Mouse (Mus musculus) heart, embryonic 15.5 days (tissue): ENCODE results near the gene Sigirr. TPM values are rescaled to one million over a fixed set of nuclear protein-coding genes. Genes with fewer than 3 reads are reported as not detected.

Experiments
- ATAC-seq: fragments of 200-750 bp; cut with Nextera tagmentation; replicated peaks from 2 replicates; pipeline ENCODE4 v1.8.0; 2017; ENCODE audit warnings: low read depth, moderate TSS enrichment; ENCODE audit not compliant: insufficient number of reproducible peaks, insufficient read depth, low FRiP score
- H3K27ac ChIP-seq: fragments of 300-500 bp; sonication (generic); 2 replicates; pipeline ENCODE4 v1.5.1; 2015; ENCODE audit warnings: mild to moderate bottlenecking, inconsistent platforms
- H3K27me3 ChIP-seq: fragments of 300-500 bp; sonication (generic); 2 replicates; pipeline ENCODE4 v1.6.1; 2015; ENCODE audit warnings: inconsistent platforms
- H3K36me3 ChIP-seq: fragments of 300-500 bp; sonication (generic); 2 replicates; pipeline ENCODE4 v1.6.1; 2015; ENCODE audit warnings: mild to moderate bottlenecking, inconsistent platforms
- H3K4me1 ChIP-seq: fragments of 300-500 bp; sonication (generic); replicated peaks from 2 replicates; pipeline ENCODE4 v1.6.1; 2015; ENCODE audit warnings: inconsistent platforms
- H3K4me2 ChIP-seq: fragments of 300-500 bp; sonication (generic); 2 replicates; pipeline ENCODE4 v1.6.1; 2015; ENCODE audit warnings: inconsistent platforms, mild to moderate bottlenecking, moderate library complexity
- H3K4me3 ChIP-seq: fragments of 300-500 bp; sonication (generic); 2 replicates; pipeline ENCODE4 v1.5.1; 2015; ENCODE audit warnings: mild to moderate bottlenecking, inconsistent platforms
- H3K9ac ChIP-seq: fragments of 300-500 bp; sonication (generic); 2 replicates; pipeline ENCODE4 v1.6.1; 2015; ENCODE audit warnings: mild to moderate bottlenecking, inconsistent platforms
- H3K9me3 ChIP-seq: fragments of 300-500 bp; sonication (generic); replicated peaks from 2 replicates; pipeline ENCODE4 v1.6.1; 2016; ENCODE audit warnings: inconsistent platforms
- WGBS: fragments of 180-500 bp; shearing (Covaris S2); methylation state at CpG from one replicate; pipeline ENCODE4 v1.1.7; 2015; ENCODE audit warnings: mixed read lengths; 5-methylcytosine and 5-hydroxymethylcytosine counted together
- polyA plus RNA-seq: library from polyadenylated mRNA; unstranded; fragments of >200 nt; fragmentation: Nextera tagmentation; extraction: Ambion mirVana; gene quantifications from 2 replicates; pipeline ENCODE4 v1.2.1, GENCODE M21; 2015

The Sigirr gene
- polyA plus RNA-seq, 1 experiment from 2014 or later, result 3.6 TPM

DNA sequence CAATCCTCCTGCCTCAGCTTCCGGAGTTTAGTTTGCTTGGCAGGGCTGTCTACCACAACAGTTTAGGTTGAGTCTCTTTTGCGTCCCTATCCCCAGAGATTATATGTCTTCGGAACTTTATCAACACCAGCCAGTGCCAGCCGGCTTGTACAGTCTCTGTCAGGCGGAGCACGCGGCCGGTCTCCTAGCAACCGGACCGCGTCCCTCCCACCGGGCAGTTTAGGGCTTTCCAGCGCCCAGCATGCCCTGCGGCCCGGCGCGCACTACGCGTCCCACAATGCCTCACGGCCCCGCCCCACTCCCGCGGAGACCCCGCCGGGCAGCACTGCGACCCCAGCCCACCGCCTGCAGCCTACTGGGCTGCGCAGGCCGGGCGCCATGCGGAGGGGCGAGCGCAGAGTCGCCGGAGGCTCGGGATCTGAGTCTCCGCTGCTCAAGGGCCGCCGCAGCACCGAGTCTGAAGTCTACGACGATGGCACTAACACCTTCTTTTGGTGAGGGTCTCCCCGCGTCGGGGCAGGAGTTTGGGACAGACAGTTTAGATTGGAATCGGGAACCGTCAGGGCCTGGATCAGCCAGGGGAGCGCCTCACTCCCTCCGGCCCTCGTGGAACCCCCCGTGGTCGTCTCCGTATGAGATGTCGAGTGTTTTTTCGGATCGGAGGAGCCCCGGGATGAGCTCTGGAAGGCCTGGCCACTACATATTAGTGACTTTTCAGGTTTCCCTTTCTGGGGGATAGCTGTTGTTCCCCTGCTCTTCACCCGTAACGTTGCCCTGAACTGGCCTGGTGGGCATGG is 30.9 kb upstream of the Sigirr start:
- Histone ChIP-seq H3K27ac (peak overlapping the region; percentile 53), H3K9me3 (no peaks in the 10 kb centered on the region), H3K4me2 (peak overlapping the region; percentile 83), H3K27me3 (no peaks in the 10 kb centered on the region), H3K4me1 (peaks cover 16% of the 10 kb centered on the region), H3K36me3 (peaks cover 11% of the 10 kb centered on the region), H3K9ac (peak overlapping the region; percentile 91), H3K4me3 (peak overlapping the region; percentile 82)
- WGBS, result under 1% methylated on average over 59 of the region's 59 CpGs
- ATAC-seq, result peak; percentile 99

DNA sequence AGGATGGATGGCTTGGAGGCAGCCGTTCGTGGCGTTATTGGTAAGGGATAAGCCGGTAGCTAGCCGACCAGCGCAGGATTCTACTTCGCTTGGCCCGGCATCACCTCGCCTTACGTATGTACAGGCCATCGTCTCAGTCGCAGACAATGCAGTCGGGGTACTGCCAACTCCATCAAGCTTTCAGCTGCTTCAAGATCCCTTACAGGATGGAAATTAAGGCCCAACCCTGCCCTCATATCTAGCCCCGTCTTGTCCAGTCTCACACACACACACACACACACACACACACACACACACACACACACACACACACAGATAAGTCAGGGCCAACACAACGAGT is 23.1 kb upstream of the Sigirr start:
- H3K9me3 ChIP-seq, result no peaks in the 10 kb centered on the region
- H3K27ac ChIP-seq, result peak overlapping the region; percentile 95
- peaks cover 16% of the 10 kb centered on the region for H3K4me1 ChIP-seq
- no peaks in the 10 kb centered on the region for H3K36me3 ChIP-seq
- H3K9ac ChIP-seq, result peak overlapping the region; percentile 67
- peak overlapping the region; percentile 77 for H3K4me2 ChIP-seq
- 2% methylated on average over 15 of the region's 15 CpGs for WGBS
- no peak for ATAC-seq
- peak overlapping the region; percentile 74 for H3K4me3 ChIP-seq
- H3K27me3 ChIP-seq, result no peaks in the 10 kb centered on the region

DNA sequence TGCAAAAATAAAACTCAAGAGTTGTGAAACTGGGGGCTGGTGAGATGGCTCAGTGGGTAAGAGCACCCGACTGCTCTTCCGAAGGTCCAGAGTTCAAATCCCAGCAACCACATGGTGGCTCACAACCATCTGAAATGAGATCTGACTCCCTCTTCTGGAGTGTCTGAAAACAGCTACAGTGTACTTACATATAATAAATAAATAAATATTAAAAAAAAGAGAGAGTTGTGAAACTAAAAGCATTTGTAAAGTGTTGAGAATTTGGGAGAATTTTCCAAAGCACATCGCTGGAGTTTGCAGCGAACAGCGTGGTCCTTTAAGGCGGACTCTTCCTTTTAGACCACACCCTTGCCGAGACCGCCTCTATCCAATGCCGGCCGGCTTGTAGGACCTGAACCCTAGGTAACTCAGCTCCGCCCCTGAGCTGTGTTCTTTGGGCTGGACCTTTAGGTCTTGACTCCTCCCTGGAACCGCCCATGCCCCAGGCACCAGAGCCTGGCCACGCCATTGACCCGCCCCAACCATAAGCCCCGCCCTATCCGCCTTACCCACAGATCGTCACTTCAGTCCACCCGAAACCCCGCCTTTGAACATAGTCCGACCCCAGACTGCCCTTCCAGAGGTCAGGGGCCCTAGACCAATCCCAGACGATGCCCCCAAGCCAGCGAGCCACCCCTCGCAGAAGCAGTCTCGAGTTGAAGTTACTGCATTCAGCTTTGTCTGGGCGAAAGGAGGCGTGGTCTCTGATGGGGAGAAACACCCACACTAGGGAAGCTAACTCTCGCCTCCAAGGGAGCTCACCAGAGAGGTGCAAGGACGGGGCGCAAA is 22.5 kb upstream of the Sigirr start:
- H3K4me2 ChIP-seq, result peak overlapping the region; percentile 77
- H3K9ac ChIP-seq, result peak overlapping the region; percentile 67
- peaks cover 16% of the 10 kb centered on the region for H3K4me1 ChIP-seq
- peak; percentile 99 for ATAC-seq
- H3K36me3 ChIP-seq, result no peaks in the 10 kb centered on the region
- H3K4me3 ChIP-seq, result peak overlapping the region; percentile 74
- WGBS, result 1% methylated on average over 29 of the region's 29 CpGs
- peak overlapping the region; percentile 95 for H3K27ac ChIP-seq
- no peaks in the 10 kb centered on the region for H3K9me3 ChIP-seq
- H3K27me3 ChIP-seq, result no peaks in the 10 kb centered on the region; the same call in 1 of the 2 replicates

DNA sequence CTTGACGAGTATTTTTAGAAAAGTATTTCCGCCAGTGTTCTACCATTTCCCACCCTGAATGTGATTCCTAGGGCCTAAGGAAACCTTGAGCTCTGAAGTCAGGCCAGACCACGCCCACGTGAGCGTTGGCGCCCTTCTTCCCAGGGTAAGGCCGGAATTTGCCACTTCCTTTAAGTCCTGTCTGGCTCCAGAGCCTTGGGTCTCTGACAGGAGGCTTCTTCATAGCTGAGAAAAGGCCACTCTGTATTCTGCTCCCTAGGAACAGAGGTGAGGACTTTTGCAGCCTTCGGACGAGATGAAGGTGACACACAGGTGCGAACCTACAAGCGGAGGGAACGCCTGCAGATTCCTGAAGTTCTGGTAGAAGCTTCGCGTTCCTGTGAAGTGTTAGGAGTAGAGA is 21.9 kb upstream of the Sigirr start, which contains the start of gene Ptdss2:
TSS of gene Ptdss2 (plus strand) at position 138 of the 400 bp plus-strand sequence.
- Histone ChIP-seq H3K4me1 (peaks cover 16% of the 10 kb centered on the region), H3K27me3 (peaks cover 4% of the 10 kb centered on the region), H3K4me3 (peak within 1 kb of the TSS; percentile 74), H3K27ac (peak within 1 kb of the TSS; percentile 95), H3K4me2 (peak within 1 kb of the TSS; percentile 77), H3K9me3 (no peaks in the 10 kb centered on the region), H3K36me3 (no peaks in the 10 kb centered on the region), H3K9ac (peak within 1 kb of the TSS; percentile 67)
- 42% methylated on average over 14 of the region's 14 CpGs for WGBS
- no peak for ATAC-seq

DNA sequence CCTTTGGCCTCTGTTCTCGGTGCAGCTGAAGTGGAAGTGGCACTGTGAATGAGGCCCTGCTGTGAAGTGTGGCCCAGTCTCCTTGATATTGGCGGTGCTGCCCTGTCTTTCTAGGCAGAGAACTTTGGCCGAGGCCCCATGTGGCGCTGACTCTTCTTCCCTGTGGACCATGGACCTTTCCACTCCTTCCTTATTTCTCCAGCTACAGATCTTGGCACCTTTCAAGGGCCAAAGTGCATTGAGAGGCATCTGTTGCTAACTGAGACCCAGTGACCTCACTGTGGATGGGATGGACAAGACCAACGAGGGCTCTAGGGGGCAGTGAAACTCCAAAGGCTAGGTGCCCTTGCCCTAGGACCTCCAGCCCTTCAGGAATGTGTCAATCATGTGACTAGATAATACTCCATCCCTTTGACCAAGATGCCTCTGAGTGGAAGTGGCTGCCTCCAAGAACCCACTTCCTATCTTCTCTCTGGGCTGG is 20.7 kb upstream of the Sigirr start:
- WGBS, result 76% methylated on average over 5 of the region's 5 CpGs
- H3K4me3 ChIP-seq, result no peak overlapping the region
- H3K9me3 ChIP-seq, result no peaks in the 10 kb centered on the region
- no peaks in the 10 kb centered on the region for H3K36me3 ChIP-seq
- peaks cover 17% of the 10 kb centered on the region for H3K4me1 ChIP-seq
- no peak for ATAC-seq
- H3K27me3 ChIP-seq, result peaks cover 9% of the 10 kb centered on the region
- H3K9ac ChIP-seq, result no peak overlapping the region
- no peak overlapping the region for H3K27ac ChIP-seq
- no peak overlapping the region for H3K4me2 ChIP-seq

DNA sequence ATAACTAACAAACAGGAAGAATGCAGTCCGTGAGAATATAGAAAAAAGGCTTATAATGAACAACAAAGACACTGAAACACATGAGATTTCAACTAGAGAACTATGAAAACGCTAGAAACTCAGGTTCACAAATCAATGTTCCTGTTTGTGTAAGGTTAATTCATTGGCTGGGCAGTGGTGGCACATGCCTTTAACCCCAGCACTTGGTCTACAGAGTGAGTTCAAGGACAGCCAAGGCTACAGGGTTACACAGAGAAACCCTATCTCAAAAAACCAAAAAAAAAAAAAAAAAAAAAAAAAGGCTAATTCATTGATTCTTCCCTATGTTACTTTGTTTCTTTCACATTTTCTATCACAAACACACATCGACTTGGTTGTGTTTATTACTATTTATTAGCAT is 20.2 kb upstream of the Sigirr start:
- Histone ChIP-seq H3K9ac (no peak overlapping the region), H3K36me3 (no peaks in the 10 kb centered on the region), H3K9me3 (no peaks in the 10 kb centered on the region), H3K27me3 (peaks cover 9% of the 10 kb centered on the region), H3K4me2 (no peak overlapping the region), H3K4me3 (no peak overlapping the region), H3K27ac (no peak overlapping the region), H3K4me1 (peaks cover 19% of the 10 kb centered on the region)
- ATAC-seq, result no peak
- 84% methylated on average over 3 of the region's 3 CpGs for WGBS

DNA sequence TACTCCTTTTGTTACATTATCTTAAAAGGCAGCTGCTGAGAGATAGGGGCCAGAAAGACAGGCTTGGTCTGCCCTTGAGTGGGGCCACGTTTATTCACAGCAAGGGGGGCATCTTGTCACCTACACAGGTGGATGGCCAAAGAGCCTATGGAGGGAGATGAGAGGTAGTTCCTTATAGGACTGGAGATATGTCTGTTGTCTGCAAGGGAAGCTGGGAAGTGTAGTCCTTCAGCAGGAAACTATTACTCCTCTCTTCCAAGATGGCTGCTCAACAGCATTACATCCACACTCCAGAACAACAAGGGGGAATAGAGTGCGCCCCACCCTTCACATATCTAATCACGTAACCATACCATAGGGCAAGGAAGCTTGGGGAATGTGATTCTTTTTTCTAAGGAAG is 19.1 kb upstream of the Sigirr start:
- Histone ChIP-seq H3K27me3 (peaks cover 9% of the 10 kb centered on the region), H3K4me1 (peaks cover 19% of the 10 kb centered on the region), H3K27ac (no peak overlapping the region), H3K4me2 (no peak overlapping the region), H3K9ac (no peak overlapping the region), H3K36me3 (no peaks in the 10 kb centered on the region), H3K9me3 (no peaks in the 10 kb centered on the region), H3K4me3 (no peak overlapping the region)
- WGBS, result 65% methylated on average over 3 of the region's 3 CpGs
- ATAC-seq, result no peak

DNA sequence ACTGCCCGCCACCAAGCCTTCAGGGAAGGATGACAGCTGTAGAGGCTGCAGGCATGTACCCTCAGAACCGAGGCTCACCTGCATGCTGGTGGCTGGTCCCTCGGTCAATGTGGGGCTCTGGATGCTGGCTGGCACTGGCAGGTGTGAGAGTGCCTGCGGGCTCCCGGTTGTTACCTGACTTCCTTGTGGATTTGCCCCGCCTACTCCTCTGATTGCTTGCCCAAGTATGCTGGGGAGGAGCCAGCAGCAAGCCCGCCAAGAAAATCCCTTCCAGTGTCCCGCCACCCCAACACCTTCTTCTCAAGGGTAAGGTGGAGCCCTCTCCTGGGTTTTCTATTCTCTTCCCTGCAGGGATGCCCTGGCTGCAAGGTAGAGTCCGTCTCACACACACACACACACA is 17.3 kb upstream of the Sigirr start, which contains the start of gene Ano9:
TSS of gene Ano9 (minus strand) at position 171 of the 400 bp plus-strand sequence.
- H3K4me1 ChIP-seq, result peaks cover 13% of the 10 kb centered on the region
- H3K9ac ChIP-seq, result no peak within 1 kb of the TSS
- no peak within 1 kb of the TSS for H3K27ac ChIP-seq
- H3K9me3 ChIP-seq, result no peaks in the 10 kb centered on the region
- H3K27me3 ChIP-seq, result peaks cover 9% of the 10 kb centered on the region
- WGBS, result 11% methylated on average over 9 of the region's 9 CpGs
- no peak for ATAC-seq
- no peak within 1 kb of the TSS for H3K4me3 ChIP-seq
- no peak within 1 kb of the TSS for H3K4me2 ChIP-seq
- no peaks in the 10 kb centered on the region for H3K36me3 ChIP-seq

DNA sequence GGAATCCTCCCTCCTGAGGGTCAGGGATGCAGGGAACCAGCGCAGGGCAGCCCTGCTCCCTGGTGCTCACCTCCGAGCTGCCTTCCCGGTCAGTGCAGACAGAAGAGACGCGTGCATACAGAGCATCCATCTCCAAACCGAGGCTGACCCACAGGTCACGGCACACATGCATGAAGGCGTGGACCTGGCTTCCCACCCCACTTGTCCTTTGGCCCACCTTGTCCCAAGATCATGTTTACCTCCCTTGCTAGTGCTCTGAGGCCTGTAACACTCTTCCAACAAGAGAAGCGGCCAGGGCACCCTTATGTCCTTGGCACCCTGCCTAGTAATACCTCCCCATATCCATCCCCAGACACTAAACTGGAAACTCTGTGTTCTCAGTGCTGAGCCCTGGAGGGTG is 15.5 kb upstream of the Sigirr start:
- no peak for ATAC-seq
- Histone ChIP-seq H3K27ac (no peak overlapping the region), H3K9ac (no peak overlapping the region), H3K4me3 (no peak overlapping the region), H3K4me1 (0 out of 2 replicates have a peak, but pooled peaks cover 3% of the 10 kb centered on the region), H3K36me3 (no peaks in the 10 kb centered on the region), H3K9me3 (no peaks in the 10 kb centered on the region), H3K27me3 (peaks cover 9% of the 10 kb centered on the region), H3K4me2 (no peak overlapping the region)
- 85% methylated on average over 9 of the region's 9 CpGs for WGBS

DNA sequence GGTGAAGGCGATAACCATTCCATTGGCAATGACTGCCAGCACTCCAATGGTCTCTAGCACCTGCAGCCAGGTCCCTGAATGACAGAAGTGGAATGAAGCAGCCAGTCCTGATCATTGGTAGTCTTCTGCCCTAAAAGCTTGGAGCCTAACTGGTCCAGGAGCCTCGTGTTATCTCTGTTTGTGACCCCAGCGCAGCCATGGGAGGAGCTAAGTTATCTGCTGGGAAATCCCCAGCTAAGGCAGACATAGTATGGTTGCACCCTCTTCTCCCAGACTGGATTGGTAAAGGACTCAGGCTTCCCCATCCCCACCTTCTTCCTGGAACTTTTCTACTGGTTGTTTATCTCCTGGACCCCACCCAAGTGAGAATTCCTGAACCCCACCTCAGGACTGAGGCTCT is 2.8 kb upstream of the Sigirr start:
- Histone ChIP-seq H3K36me3 (no peaks in the 10 kb centered on the region), H3K4me1 (peaks cover 9% of the 10 kb centered on the region), H3K27me3 (peaks cover 30% of the 10 kb centered on the region), H3K9ac (no peak overlapping the region), H3K4me2 (no peak overlapping the region), H3K4me3 (no peak overlapping the region), H3K27ac (no peak overlapping the region), H3K9me3 (no peaks in the 10 kb centered on the region)
- 50% methylated on average over 3 of the region's 3 CpGs for WGBS
- no peak for ATAC-seq

DNA sequence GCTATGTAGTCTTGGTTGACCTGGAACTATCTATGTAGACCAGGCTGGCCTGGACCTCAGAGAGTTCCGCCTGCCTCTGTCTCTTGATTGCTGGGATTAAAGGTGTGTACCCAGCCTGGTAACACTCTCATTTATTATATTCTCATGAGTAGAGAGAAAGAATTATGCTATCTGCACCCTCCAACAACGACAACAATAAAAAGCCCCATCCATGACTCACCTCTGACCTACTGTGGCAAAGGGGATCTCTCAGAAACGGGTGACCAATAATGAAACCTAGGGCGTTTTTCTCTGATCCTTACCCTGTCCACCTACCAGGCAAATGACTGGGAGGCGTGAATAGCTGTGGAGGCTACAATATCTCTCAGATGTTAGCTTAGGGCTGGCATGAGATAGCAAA is 3.2 kb downstream of the Sigirr start:
- no peak overlapping the region for H3K27ac ChIP-seq
- no peak for ATAC-seq
- peaks cover 36% of the 10 kb centered on the region for H3K27me3 ChIP-seq

More for the DNA sequence above, 3.2 kb downstream of the Sigirr start:
- 75% methylated on average over 5 of the region's 5 CpGs for WGBS
- no peaks in the 10 kb centered on the region for H3K9me3 ChIP-seq
- H3K4me2 ChIP-seq, result no peak overlapping the region
- no peaks in the 10 kb centered on the region for H3K36me3 ChIP-seq
- H3K4me1 ChIP-seq, result peaks cover 16% of the 10 kb centered on the region
- no peak overlapping the region for H3K4me3 ChIP-seq
- no peak overlapping the region for H3K9ac ChIP-seq
